Mouse (Mus musculus) olfactory bulb, adult 2 months (tissue): Measurements from ENCODE around the gene Srsf5. TPM values are rescaled to one million over a fixed set of nuclear protein-coding genes. Genes with fewer than 3 reads are reported as not detected.
"Not testable (repeated sequence)": the region's sequence is repeated elsewhere in the genome, so short reads cannot be mapped to it uniquely, and the experiment has no call there.

Source experiments
- H3K27ac ChIP-seq: fragments of 200-500 bp; 2 replicates; pipeline ENCODE4 v1.5.1; 2012; ENCODE audit warnings: low read depth, low read length; ENCODE audit not compliant: insufficient read depth
- H3K4me1 ChIP-seq: fragments of 200-500 bp; 2 replicates; pipeline ENCODE4 v1.6.1; 2012; ENCODE audit warnings: low read length; ENCODE audit not compliant: control insufficient read depth, insufficient read depth
- H3K4me3 ChIP-seq: fragments of 200-500 bp; 2 replicates; pipeline ENCODE4 v1.5.1; 2012; ENCODE audit warnings: mild to moderate bottlenecking, low read depth, low read length, moderate library complexity; ENCODE audit not compliant: insufficient read depth
- CTCF ChIP-seq: fragments of 200-500 bp; IDR thresholded peaks from 2 replicates; pipeline ENCODE4 v1.5.1; 2012; ENCODE audit warnings: low read depth, mild to moderate bottlenecking, low read length, moderate library complexity; ENCODE audit not compliant: insufficient read depth
- POLR2A ChIP-seq: fragments of 200-500 bp; IDR thresholded peaks from 2 replicates; pipeline ENCODE4 v1.6.1; 2012; ENCODE audit warnings: mild to moderate bottlenecking, low read depth, low read length, moderate library complexity; ENCODE audit not compliant: insufficient read depth
- WGBS: fragments of 180-500 bp; shearing (Covaris S2); methylation state at CpG from one replicate; pipeline ENCODE4 v1.1.7; 2018; 5-methylcytosine and 5-hydroxymethylcytosine counted together
- polyA plus RNA-seq: library from polyadenylated mRNA; stranded (reverse); fragments of >200 nt; gene quantifications from 2 replicates; pipeline ENCODE4 v1.2.4, GENCODE M21; 2012; ENCODE audit warnings: low replicate concordance; ENCODE audit not compliant: missing spikeins, insufficient read depth, insufficient read length

The Srsf5 gene
- polyA plus RNA-seq, 1 experiment = 488 TPM

- 90% methylated on average over 3 of the region's 3 CpGs for WGBS
- H3K4me1 ChIP-seq = peaks cover 9% of the 10 kb centered on the region
- no peak overlapping the region for H3K27ac ChIP-seq
- TF ChIP-seq POLR2A (no peak), CTCF (no peak)
- H3K4me3 ChIP-seq = no peak overlapping the region
Measured at GRCm38 (mm10) chr12:80943395-80943794, 1.9 kb upstream of the Srsf5 start.

GRCm38 (mm10) chr12:80944204-80944603 lies 1.1 kb upstream of the Srsf5 start:
- TF ChIP-seq POLR2A (no peak), CTCF (no peak)
- WGBS = 94% methylated on average over 4 of the region's 4 CpGs
- Histone ChIP-seq H3K27ac (no peak overlapping the region), H3K4me3 (no peak overlapping the region), H3K4me1 (peaks cover 10% of the 10 kb centered on the region)

GRCm38 (mm10) chr12:80944963-80945333 lies 356 bp upstream of the Srsf5 start:
- Histone ChIP-seq H3K4me1 (peaks cover 13% of the 10 kb centered on the region), H3K27ac (peak overlapping the region; percentile 60; the same call in 1 of the 2 replicates), H3K4me3 (peak overlapping the region; percentile 91)
- WGBS = 0% methylated on average over 9 of the region's 9 CpGs

DNA sequence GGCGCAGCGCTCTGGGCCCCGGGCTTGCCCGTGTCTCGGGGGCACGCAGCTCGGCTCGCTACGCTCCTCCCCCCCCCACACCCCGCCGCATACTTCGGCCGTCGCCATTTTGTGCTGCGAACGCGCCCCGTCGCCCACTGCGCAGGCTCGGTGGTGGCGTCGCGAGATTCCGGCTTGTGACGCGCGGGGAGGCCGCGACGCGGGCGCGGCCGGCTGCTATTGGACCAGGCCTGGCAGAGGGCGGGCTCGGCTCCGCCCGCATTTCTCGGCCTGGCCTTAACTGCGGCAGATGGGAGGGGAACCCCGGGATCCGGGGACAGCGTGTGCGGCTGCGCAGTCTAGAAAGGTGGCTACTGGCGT lies 672 bp downstream of the Srsf5 start:
- Histone ChIP-seq H3K4me1 (peaks cover 13% of the 10 kb centered on the region), H3K4me3 (peak overlapping the region; percentile 91), H3K27ac (peak overlapping the region; percentile 97)
- TF ChIP-seq POLR2A = no peak
- no peak for TF ChIP-seq CTCF
- WGBS = under 1% methylated on average over 47 of the region's 47 CpGs

GRCm38 (mm10) chr12:80948202-80948601 lies 2.9 kb downstream of the Srsf5 start:
- 90% methylated on average over 18 of the region's 18 CpGs for WGBS
- Histone ChIP-seq H3K27ac (no peak overlapping the region), H3K4me1 (peaks cover 13% of the 10 kb centered on the region), H3K4me3 (no peak overlapping the region)
- no peak for TF ChIP-seq POLR2A

DNA sequence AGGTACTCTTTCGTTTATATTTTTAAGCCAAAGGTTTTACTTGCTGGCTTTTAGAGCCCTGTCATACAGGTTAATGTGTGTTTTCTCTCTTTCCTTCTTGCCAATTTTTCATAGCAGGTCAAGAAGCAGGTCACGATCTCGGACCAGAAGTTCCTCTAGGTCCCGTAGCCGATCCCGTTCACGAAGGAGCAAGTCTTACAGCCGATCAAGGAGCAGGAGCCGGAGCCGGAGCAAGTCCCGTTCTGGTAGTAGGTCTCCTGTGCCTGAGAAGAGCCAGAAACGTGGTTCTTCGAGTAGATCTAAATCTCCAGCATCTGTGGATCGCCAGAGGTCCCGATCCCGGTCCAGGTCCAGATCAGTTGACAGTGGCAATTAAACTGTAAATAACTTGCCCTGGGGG lies 4.3 kb downstream of the Srsf5 start:
- 88% methylated on average over 16 of the region's 16 CpGs for WGBS
- H3K4me1 ChIP-seq = peaks cover 15% of the 10 kb centered on the region
- H3K4me3 ChIP-seq, H3K27ac ChIP-seq: not testable (repeated sequence)

DNA sequence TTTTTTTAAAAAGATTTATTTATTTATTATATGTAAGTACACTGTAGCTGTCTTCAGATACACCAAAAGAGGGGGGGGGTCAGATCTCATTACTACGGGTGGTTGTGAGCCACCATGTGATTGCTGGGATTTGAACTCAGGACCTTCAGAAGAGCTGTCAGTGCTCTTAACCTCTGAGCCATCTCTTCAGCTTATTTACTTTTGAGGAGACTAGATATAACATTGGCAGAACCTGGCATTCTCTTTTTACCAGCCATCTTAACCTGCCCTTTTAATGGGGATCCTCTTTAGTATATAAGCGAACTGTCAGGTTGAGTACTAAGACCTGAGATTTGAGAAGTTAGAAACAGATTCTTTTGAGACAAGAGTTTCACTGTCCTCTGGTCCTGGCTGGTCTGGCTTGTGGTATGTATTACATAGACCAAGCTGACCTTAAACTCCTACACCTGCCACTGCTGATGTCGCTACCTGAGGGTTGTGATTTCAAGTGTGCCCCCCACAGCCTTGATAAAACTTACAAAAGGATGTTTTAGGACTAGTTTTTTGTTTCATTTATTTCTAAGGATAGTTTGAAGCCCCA lies 6.4 kb downstream of the Srsf5 start:
- WGBS = 94% methylated on average over 3 of the region's 3 CpGs
- no peak overlapping the region for H3K27ac ChIP-seq
- TF ChIP-seq CTCF (no peak), POLR2A (no peak)
- peaks cover 15% of the 10 kb centered on the region for H3K4me1 ChIP-seq
- no peak overlapping the region for H3K4me3 ChIP-seq

DNA sequence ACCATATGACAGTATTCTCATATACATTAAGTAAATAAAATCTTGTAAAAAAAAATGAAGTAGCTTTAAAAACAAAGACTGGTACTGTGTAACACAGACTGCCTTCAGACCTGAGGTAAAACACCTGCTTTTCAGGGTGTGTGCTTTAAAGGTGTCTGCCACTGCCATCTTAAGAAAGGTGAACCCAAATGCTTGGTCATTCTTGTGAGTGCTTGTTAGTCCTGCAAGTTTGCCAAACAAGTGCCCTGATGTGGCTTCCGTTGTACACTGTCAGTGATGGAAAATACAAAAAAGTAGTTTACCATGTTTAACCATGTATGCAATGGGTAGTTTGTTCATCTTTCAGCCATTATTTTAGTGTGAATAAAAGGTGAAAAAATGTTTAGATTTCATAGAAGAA lies 7.2 kb downstream of the Srsf5 start:
- WGBS = 81% methylated on average over 1 of the region's 1 CpGs
- no peak overlapping the region for H3K4me3 ChIP-seq
- TF ChIP-seq CTCF (no peak), POLR2A (no peak)
- peaks cover 10% of the 10 kb centered on the region for H3K4me1 ChIP-seq
- no peak overlapping the region for H3K27ac ChIP-seq

GRCm38 (mm10) chr12:80956039-80956438 lies 10.7 kb downstream of the Srsf5 start:
- Histone ChIP-seq H3K4me1 (0 out of 2 replicates have a peak, but pooled peaks cover 2% of the 10 kb centered on the region), H3K4me3 (no peak overlapping the region), H3K27ac (no peak overlapping the region)
- WGBS = 88% methylated on average over 3 of the region's 3 CpGs
- TF ChIP-seq CTCF (no peak), POLR2A (no peak)

GRCm38 (mm10) chr12:80957961-80958360 lies 12.7 kb downstream of the Srsf5 start:
- WGBS = 86% methylated on average over 4 of the region's 4 CpGs
- Histone ChIP-seq H3K27ac (no peak overlapping the region), H3K4me1 (0 out of 2 replicates have a peak, but pooled peaks cover 2% of the 10 kb centered on the region), H3K4me3 (no peak overlapping the region)
- no peak for TF ChIP-seq CTCF

GRCm38 (mm10) chr12:80962566-80962965 lies 17.3 kb downstream of the Srsf5 start:
- TF ChIP-seq POLR2A = no peak
- TF ChIP-seq CTCF = no peak
- H3K27ac ChIP-seq = no peak overlapping the region
- no peak overlapping the region for H3K4me3 ChIP-seq
- no peaks in the 10 kb centered on the region for H3K4me1 ChIP-seq
- WGBS = 90% methylated on average over 4 of the region's 4 CpGs
